Mouse (Mus musculus): ENCODE results near the gene Sec14l3.
"Not testable (repeated sequence)": the region's sequence is repeated elsewhere in the genome, so short reads cannot be mapped to it uniquely, and the experiment has no call there.

Sec14l3 gene

DNA sequence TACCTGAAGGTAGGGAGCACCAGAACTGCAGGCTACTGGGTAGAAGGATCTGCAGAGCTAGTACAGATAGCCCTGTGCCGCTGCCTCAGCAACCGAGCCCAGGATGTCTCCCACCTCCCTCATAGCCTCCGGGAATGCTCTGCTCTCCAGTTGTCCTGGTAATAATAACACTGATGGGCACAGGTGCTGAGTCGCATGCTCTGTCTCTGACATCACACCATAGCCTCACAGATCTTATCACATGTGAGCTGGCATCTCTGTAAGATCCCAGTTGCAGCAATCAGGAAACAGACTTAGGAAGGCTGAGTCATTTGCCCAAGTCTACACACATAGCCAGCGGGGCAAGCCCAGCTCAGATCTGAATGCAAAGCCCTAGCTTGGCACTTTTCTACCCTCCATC lies 37.2 kb downstream of the Sec14l3 start:
- DNase-seq (ENCODE audit: low spot score): no peak

DNA sequence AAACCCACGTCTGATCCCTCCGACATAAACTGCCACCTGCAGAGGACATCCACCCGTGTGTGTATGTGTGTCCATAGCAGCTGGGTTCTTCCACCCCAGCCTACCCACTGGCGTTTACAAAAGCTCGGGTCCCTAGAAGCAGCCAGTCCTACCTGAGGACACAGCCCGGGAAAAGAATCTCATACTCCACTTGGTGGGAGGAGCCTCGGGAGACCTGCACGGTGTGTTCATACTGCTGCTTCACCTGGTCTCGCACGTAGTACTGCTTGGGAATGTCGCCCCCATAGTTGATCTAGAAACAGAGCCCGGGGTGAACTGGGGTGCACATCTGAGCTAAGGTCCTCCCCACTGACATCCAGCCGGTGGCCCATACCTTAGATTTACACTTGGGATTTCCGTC lies 38.9 kb downstream of the Sec14l3 start:
- no peak for DNase-seq (ENCODE audit: low spot score)

DNA sequence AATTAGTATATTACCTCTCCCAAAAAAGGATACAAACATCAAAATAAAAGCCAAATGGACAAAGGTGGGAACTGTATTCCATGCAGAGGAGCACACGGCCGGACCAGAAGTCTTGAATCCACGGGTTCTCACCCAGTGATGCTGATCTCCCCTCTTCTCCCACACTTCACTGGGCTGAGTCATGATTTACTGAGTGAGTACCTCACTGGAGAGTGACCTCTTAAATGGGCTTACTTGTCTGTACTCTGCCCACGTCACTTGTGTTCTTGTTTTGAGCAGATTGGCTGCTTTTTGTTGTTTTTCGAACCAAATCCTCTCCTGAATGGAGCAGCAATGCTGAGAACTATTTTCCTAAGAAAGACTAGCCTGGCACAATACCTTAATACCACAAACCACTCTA lies 40.3 kb downstream of the Sec14l3 start:
- DNase-seq (ENCODE audit: low spot score): no peak

DNA sequence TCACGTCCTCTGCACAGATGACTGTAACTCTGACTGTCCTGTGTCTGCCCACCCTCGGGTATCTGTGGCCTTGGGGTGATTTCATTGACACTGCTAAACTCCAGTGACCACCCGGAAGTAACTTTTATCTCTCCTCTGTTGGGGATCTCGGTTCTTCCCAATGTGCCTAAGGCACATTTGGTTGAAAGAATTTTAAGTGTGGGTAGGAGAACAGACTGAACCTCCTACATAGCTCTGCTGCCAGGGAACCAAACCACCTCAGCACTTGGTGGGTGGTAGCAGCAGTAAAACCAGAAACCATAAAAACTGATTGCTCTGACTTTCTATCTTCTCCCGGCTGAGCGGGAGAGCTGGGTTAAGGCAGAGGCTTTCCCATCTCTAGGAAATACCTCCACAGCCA lies 40.8 kb downstream of the Sec14l3 start:
- no peak for DNase-seq (ENCODE audit: low spot score)

DNA sequence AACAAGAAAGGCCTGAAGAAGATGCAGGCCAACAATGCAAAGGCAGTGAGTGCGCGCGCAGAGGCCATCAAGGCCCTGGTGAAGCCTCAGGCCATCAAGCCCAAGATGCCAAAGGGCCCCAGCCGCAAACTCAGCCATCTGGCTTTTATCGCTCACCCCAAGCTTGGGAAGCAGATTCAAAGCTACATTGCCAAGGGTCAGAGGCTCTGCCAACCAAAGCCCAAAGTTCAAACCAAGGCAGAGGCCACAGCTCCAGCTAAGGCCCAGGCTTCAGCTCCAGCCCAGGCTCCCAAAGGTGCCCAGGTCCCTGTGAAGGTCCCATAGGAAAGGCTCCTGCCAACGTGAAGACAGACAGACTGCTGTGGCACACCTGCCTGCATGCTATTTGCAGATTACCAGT lies 43.3 kb downstream of the Sec14l3 start:
- DNase-seq (ENCODE audit: low spot score): not testable (repeated sequence)

DNA sequence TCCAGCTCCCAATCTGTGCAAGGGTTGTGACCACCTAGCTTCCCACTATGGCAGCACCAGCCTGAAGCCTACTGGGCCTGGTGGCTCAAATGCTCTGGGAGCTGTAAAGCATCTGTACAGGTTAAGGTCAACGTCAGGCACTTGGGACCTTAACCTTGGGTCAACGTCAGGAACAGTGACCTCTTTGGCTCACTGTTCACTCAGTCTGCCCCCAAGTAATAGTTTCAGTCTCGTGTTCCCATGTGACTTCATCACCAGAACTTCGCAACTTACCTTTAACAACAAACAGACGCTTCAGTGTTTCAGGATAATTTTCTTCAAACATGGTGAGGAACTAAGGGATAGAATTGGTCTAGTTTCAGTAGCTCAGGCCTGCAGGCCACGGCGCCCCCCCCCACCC lies 44.0 kb downstream of the Sec14l3 start:
- no peak for DNase-seq (ENCODE audit: low spot score)

DNA sequence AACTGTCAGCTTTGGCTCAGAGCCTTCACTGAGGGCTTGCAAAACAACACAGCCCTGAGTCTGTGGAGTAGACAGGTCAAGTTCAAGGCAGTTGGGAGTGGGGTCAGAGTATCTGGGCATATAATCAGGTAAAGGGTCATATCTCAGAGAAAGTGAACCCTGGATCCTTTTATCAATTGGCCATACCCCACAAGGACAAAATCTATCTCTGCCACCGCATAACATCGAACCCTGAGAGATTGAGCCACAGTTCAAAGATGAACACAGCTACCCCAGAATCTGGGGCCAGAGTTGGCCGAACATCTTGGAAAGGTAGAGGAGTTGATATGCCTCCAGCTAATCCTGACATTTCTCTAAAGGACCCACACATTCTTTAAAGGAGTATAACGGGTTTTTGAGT lies 47.4 kb downstream of the Sec14l3 start:
- DNase-seq (ENCODE audit: low spot score): no peak

DNA sequence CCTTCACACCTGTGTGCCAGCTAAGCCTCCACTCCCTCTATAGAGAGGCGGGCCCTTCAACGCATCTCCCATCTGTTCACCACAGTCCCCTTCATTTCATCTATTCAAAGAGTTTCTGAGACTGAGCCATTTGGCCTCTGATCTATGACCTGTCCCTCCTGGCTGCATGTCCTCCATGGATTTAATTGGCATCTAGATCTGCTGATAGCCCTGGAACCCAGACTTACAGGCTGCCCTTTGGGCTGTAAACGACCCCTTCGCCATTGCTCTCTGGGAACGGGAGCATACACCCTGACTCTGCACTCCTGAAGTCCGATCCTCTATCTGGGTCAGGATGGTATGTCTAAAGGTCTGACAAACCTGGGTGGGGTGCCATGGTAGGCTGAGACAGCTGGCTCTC lies 48.2 kb downstream of the Sec14l3 start:
- no peak for DNase-seq (ENCODE audit: low spot score)

DNA sequence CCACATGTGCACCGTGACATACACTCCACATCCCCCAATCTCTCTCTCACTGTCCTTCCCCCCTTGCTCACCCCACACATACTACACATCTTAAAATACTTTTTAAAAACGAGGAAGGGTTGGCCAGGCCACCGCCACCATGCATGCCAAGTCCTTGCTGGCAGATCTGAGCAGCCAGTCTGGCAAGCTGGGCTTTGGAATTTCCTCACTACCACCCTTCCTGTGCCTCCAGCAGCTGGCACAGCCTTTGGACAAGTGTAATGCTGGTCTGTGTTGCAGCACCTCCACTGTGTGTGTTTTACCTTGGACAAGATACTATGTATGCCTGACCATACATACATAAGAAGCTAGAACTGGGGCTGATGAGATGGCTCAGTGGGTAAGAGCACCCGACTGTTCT lies 48.9 kb downstream of the Sec14l3 start:
- no peak for DNase-seq (ENCODE audit: low spot score)

DNA sequence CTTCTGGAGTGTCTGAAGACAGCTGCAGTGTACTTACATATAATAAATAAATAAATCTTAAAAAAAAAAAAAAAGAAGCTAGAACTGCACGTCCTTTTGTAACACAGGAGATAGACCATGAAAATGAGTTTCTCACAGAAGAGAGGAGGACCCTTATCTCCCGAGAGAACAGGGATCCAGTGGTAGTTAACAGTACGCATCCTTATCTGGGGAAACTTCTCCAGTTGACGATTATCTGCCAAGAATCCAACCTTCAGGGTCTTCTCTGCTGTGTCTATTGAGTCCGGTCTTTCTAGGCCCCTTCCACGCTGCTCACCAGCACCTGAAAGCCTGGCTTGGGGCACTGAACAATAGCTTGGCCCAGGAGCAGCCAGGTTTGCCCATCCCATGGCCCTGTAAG lies 49.3 kb downstream of the Sec14l3 start:
- no peak for DNase-seq (ENCODE audit: low spot score)

DNA sequence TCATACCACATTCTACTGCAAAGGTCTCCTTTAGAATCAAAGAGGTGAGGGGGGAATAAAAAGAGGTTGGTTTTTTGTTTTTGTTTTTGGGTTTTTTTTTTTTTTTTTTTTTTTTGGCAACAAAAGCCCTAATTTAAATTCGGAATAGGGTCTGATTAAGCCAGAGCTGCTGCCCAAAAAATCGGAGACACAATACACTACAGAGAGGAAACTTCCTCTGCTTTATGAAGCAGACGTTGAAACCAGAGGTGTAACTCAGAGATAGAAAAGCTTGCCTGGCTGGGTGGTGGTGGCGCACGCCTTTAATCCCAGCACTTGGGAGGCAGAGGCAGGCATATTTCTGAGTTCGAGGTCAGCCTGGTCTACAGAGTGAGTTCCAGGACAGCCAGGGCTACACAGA lies 49.9 kb downstream of the Sec14l3 start:
- DNase-seq (ENCODE audit: low spot score): not testable (repeated sequence)

DNA sequence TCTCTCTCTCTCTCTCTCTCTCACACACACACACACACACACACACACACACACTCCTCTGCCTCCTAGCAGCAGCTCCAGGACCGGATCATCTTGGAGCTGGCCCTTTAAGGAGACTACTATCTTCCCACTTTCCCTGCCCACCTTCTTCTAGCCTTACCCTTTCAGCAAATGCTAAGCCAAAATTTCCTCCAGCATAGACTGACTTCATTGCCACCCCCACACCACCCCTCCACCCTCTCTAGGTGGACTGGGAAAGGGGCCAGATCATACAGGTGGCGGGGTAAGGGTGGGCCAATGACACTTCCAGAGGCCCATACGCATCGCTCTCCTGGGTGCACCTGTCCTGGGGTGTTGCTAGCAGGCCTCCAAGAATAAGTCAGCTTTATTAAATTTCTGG lies 50.8 kb downstream of the Sec14l3 start:
- no peak for DNase-seq (ENCODE audit: low spot score)

DNA sequence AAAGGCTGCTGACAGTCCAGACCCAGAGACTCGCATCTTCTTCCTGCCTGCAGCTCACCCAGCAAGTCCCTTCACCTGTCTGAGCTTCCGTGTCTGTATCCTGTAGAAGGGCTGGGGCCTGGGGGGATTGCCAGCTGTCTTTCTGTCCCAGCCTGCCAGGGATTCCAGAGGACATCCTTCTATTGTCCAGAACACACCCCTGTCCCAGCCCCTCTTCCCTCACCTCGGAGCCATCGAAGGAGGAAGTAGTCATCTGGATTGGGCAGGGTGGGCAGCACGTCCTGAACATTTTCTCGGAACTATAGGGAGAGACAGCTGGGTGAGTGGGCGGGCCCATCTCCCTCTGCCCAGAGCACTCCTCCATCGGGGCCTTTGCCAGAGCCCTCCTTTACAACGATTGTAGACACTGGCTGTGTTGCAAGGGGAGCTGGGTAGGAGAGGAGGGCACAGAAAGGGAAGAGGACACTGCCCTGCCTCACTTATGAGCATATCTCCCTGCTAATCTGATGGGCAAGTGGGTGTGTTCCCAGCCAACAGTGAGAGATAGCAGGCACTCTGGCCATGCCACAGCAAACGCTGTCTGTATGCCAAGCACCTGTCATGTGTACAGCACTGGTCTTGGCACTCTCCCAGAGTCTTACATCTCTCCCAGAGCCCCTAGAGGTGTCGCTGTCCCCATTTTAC lies 52.0 kb downstream of the Sec14l3 start:
- no peak for DNase-seq (ENCODE audit: low spot score)

DNA sequence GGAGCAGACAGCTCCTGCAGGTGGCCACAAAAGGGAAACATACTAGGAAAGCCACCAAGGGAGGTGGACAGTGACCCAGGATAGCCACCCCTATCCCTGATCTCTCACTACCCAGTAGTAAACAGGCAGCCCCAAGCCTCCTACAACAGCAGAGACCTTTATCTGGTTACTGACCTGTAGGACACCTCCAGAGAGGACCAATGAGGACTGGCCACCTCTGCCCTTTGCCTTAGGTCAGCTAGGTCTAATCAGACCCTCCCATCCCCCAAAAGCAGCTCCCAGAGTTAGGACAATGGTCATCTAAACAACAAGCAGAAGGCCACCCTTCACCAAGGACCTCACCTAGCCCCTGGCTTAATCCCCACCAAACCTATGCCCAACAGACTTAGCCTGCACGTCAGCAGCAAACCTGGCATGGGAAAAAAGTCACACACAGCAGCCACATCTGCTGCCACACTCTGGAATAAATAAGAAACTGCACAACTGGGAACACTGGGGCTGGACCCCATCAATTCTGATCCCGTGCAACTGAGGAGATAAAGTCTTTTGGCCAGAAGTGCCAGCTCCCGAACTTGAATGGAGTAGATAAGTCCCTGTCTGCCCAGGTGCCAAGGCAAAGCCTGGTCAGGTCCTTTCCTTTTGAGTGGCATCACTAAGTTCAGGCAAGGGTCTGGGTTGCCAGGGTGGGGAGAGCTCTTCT lies 52.9 kb downstream of the Sec14l3 start:
- no peak for DNase-seq (ENCODE audit: low spot score)

DNA sequence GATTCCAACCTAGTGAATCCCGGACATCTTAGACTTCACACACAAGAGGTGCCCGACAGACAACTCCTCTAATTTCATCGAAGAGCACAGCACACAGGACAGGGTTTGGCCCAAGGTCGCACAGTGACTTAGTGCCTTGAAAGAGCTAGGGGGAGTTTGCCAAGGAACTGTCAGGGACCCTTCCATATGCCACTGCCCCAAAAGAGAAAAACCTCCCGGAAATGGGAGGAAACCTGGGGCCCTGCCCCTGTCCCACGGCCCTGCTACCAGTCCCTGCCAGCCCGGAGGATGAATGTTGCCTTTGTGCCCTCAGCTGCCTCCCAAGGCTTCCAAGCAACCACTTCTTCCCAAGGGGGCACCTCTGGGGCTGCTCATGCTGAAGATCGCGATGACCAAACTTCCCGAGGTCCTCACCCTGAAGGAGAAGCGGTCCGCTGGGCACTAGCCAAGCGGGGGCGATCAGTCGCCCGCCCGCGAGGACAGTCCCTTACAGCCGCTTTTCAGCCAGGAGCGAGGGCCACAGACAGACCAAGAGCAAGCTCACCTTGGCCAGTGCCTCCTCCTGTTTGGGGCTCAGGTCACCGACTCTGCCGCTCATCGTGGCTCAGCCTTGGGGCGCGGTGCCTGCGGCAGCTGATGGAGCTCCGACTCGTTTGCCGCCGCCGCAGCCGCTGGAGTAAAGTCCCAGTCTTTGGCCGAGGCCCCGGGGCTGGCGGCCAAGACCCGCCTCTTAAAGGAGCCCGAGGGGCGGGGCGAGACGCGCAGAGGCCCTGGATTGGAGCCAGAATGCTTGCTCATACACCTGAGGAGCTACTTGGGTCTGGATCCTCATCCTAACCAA lies 53.7 kb downstream of the Sec14l3 start:
- DNase-seq (ENCODE audit: low spot score): no peak

DNA sequence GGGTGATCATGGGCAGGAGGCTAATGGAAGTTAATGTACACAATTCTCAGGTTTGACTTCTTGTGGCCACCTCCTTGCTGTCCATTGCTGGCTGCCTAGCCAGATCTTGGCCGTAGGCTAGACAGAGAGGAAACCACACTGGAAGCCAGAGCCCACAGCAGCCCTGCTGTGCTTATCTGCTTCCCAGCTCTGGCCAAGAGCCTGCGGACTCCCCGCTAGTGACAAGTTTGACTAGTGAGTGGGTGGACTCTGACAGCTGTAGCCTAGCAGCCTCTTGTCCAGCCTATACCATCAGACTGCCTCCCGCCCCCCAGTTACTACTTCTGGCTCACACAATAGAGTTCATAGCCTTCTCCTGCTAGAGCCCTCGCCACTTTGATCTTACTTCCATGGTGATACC lies 55.0 kb downstream of the Sec14l3 start:
- DNase-seq (ENCODE audit: low spot score): no peak

DNA sequence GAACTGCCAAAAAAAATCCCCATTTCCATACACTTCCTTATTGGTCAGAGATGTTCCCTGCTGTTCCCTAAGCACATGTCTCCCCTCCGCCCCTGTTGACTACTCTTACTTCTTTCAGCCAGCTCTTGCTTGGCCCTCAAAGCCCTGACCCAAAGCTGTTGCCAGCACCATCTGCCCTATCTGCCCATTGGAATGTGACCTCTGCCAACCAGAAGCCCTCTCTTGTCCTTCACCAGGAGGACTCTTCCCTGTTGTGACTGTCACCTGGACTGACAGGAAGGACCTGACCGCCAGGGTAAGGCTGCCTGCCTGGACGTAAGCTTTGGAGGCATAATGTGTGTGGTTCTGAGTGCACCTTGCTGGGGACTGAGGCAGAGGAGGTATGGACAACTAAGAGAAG lies 57.0 kb downstream of the Sec14l3 start:
- DNase-seq (ENCODE audit: low spot score): no peak

DNA sequence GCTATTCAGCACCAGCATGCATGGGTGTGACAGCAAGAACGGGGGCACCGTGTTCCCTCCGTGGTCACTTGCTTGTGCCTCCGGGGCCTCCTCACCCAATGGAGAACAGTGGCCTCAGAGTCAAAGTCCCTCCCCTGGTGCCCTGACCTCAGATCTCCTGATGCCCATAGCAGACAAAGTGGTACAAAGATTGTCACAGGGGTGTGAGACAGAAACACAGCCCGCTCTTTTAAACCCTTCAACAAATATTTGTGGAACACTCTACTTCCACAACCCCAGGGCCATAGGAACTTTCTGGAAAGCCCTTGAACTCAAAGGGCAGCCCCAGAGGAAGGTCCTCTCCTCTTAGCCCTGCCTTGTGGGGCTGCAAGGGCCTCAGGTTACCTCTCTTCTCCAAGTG lies 57.6 kb downstream of the Sec14l3 start:
- no peak for DNase-seq (ENCODE audit: low spot score)

DNA sequence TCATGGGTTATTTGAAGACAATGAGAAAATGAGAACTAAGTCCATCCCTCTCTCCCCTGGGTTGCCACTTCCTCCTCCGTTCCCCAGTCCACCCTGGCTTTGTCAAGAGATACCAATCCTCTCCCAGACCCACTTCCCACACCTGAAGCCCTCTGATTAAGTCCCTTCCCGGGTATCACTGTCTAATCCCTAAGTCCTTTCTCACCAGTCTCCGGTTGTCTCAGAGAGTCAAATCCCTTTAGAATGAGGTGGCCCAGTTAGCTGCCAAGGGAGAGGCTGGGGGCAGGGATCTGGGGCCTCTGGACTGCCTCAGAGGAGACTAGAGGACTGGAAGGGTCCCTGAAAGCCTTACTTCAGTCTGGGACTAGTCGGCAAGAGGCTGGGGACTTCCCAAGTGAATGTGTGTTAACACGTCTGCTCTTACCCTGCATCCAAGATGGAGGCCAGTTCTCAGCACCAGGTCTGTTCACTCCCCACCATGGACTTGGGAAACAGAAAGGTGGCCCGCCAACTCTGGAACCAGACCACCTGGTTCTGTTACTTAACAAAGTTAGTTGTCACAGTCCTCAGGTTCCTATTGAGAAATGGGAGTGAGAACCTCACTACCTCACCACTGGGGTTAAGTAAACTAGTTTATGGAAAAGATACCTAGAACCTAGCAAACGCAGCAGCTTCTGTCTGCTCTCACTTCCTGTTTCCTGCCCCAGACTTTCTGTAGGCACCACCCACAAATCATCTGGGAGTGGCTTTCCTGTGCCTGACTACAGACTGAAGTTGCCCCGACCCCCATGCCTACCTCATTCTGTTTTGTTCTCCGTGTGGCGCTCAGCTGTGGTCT lies 58.3 kb downstream of the Sec14l3 start, which contains the start of gene Sec14l2:
Gene Sec14l2 (minus strand): TSS at position 674 of the 838 bp plus-strand sequence.
- DNase-seq (ENCODE audit: low spot score): no peak

DNA sequence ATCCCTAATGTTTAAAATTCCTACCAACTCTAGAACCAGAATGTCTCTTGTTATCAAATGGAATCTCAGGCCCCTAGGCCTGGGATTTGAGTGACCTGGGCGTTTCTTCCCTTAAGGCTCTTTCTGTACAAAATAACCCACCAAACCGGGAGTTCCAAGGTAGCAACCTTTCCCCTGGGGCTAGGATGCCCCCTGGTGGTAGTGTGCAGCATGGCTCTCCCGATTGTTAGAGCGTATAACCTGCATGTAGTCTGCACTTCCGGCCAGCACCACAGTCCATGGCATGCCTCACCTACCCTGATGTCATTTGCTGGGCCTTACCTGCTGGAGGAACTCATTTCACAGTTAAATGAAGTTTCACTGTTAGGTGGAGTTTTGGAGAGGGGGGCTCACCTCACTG lies 59.3 kb downstream of the Sec14l3 start:
- no peak for DNase-seq (ENCODE audit: low spot score)

DNA sequence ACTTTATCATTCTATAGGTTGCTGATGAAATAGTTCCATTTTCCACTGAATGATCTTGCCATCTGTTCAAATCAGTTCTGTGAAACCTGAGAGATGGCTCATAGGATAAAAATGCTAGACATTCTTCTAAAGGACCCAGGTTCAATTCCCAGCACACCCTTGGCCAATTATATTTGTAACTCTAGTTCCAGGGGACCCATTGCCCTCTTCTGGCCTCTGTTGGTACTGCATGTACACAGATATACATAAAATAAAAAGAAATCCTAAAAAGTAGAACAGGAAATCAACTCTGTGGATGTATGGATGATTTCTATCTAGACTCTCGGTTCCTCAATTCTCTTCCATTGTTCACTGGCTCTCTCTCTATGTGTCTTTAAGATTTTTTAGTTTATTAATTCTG lies 62.4 kb downstream of the Sec14l3 start:
- no peak for DNase-seq (ENCODE audit: low spot score)

All from urinary bladder, postnatal 10 days (tissue).